Mouse (Mus musculus): Measurements from ENCODE around the gene Rundc3a. TPM values are rescaled to one million over a fixed set of nuclear protein-coding genes. Genes with fewer than 3 reads are reported as not detected.

The Rundc3a gene
- polyA plus RNA-seq, 1 experiment = 3.2 TPM

DNA sequence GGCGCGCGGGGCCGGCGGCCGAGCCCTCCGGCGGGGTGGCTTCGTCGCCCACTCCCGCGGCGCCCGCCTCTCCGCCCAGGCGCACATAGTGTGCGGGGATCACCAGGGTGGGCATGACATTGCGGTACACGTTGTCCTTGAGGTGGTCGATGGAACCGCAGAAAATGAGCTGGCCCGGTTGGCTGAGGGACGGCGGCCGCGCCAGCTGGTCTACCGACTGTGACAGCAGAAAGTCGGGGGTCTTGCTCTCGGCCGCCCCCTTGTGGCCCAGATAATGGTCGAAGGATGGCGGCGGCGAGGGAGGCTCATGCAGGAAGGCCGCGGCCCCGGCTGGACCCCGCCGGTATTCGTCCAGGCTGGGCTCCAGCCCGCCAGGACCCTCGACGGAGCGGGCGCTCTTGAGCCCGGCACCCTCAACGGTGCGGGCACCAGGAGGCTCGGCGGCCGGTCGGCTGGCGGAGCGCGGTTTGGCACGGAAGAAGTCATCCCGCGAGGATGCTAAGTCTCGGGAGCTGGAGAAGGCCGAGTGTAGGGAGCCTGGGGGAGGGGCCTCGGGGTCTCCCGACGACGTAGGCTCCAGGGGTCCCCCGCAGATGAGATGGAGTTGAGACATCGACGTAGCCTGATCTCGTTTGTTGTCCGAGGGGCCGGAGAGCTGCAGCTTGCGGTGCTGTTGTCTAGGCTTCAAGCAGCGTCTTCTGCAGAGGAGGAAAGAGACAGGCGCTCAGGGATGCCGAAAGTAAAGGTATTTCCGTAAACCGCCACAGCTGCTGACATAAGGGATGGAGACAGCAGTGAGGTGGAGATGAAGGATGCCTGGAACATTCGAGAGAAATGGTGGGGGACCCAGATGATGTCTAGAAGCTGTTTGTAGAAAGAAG is 45.2 kb downstream of the Rundc3a start:
- TF ChIP-seq POLR2A (IDR thresholded peaks at IDR 0.05; ENCODE audit: borderline replicate concordance, control insufficient read depth, low read depth, low read length) (no peak), CTCF (IDR thresholded peaks at IDR 0.05; ENCODE audit: control insufficient read depth, insufficient read depth, low read length) (peak; percentile 72)
- H3K27ac ChIP-seq (ENCODE audit: control insufficient read depth, insufficient read depth, low read depth, low read length, poor library complexity) = no peak overlapping the region; the same call in 1 of the 2 replicates
- peaks cover 3% of the 10 kb centered on the region; the same call in 1 of the 2 replicates for H3K4me1 ChIP-seq (ENCODE audit: control insufficient read depth, insufficient read depth, low read length)
- peak overlapping the region; percentile 49 for H3K4me3 ChIP-seq (replicated peaks; ENCODE audit: control insufficient read depth, low read depth, low read length)
- WGBS = 47% methylated on average over 77 of the region's 77 CpGs

DNA sequence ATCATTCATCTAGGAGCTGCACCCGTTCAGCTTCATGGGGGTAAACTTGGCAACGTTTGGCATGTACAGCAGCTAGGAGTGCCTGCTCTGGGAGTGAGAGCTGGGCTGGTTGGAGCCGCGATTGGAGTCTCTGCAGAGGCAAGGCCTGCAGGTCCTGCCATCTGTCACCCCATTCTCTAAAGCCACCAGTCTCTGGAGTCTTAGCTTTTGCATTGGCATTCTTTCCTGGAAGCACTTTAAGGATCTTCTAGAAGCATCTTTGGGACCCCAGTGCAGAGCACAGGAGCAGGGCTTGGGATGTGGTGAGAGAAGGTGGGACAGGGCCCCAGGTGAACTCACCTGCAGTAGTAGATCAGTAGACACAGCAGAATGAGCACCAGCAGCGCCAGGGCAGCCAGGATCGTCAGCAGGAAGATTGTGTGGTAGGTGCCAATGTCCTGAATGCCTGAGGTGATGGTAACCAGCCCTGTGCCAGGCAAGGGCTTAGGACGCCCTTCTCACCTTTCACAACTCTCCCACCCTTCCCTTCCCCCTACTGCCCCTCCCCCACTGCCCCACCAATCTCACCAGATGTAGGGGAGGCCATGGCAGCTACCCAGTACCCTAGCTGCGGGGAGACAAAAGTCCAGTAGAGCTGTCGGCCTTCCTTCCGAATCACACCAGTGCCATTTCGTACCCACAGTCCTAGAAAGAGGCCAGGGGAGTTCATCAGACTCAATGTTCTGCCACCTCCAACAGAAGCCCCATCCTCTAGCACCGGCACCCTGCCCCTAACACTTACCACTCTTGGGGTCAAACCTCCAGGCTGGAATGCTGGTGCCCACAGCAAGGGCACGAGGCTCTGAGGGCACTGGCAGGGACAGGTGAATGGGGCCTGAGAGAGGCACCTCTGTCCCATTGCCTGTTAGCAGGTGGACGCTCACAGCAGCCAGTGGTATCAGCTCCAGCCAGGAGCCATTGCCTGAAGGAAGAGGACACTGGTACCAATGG is 46.2 kb downstream of the Rundc3a start:
- TF ChIP-seq POLR2A (IDR thresholded peaks at IDR 0.05; ENCODE audit: borderline replicate concordance, control insufficient read depth, low read depth, low read length) (no peak), CTCF (IDR thresholded peaks at IDR 0.05; ENCODE audit: control insufficient read depth, insufficient read depth, low read length) (no peak)
- Histone ChIP-seq H3K4me1 (ENCODE audit: control insufficient read depth, insufficient read depth, low read length) (no peaks in the 10 kb centered on the region), H3K4me3 (replicated peaks; ENCODE audit: control insufficient read depth, low read depth, low read length) (no peak overlapping the region), H3K27ac (ENCODE audit: control insufficient read depth, insufficient read depth, low read depth, low read length, poor library complexity) (no peak overlapping the region)
- WGBS = 84% methylated on average over 14 of the region's 14 CpGs

DNA sequence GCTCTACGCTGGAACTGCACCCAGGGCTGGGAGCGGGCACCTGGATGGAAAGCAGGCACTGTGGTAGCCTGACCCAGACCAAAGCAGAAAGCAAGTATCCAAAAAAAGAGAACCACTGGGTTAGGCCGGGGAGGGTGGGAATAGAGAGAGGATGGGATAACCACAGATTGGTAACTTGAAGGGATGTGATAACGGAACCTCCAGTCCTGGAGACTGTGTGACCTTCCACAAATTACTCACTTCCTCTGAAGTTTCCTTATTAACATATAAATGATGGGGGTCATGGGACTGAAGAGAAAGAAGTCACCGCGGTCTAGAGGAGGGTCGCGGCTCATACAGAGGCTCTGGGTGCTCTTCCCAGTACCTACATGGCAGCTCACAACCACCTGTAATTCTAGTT is 47.1 kb downstream of the Rundc3a start:
- WGBS = 80% methylated on average over 8 of the region's 8 CpGs
- H3K27ac ChIP-seq (ENCODE audit: control insufficient read depth, insufficient read depth, low read depth, low read length, poor library complexity) = no peak overlapping the region
- no peak overlapping the region for H3K4me3 ChIP-seq (replicated peaks; ENCODE audit: control insufficient read depth, low read depth, low read length)
- TF ChIP-seq CTCF (IDR thresholded peaks at IDR 0.05; ENCODE audit: control insufficient read depth, insufficient read depth, low read length) = no peak
- no peak for TF ChIP-seq POLR2A (IDR thresholded peaks at IDR 0.05; ENCODE audit: borderline replicate concordance, control insufficient read depth, low read depth, low read length)
- no peaks in the 10 kb centered on the region; the same call in 1 of the 2 replicates for H3K4me1 ChIP-seq (ENCODE audit: control insufficient read depth, insufficient read depth, low read length)

DNA sequence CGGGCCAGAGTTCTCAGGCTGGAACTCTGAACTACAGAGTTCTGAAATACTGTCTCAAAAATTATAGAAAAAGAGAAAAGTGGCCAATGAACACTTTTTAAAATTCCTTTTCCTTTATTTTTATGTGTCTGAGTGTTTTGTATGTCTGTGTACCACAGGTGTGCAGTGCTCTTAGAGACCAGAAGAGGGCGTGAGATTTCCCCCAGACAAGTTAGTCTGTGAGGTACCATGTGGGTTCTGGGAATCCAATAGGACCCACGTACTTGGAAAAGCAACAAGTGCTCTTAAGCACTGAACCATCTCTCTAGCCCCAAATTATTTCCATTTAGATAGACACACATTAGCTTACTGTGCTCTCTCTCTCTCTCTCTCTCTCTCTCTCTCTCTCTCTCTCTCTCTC is 48.2 kb downstream of the Rundc3a start:
- Histone ChIP-seq H3K4me3 (replicated peaks; ENCODE audit: control insufficient read depth, low read depth, low read length) (no peak overlapping the region), H3K4me1 (ENCODE audit: control insufficient read depth, insufficient read depth, low read length) (no peaks in the 10 kb centered on the region; the same call in 1 of the 2 replicates), H3K27ac (ENCODE audit: control insufficient read depth, insufficient read depth, low read depth, low read length, poor library complexity) (no peak overlapping the region)
- 86% methylated on average over 3 of the region's 3 CpGs for WGBS
- no peak for TF ChIP-seq CTCF (IDR thresholded peaks at IDR 0.05; ENCODE audit: control insufficient read depth, insufficient read depth, low read length)
- TF ChIP-seq POLR2A (IDR thresholded peaks at IDR 0.05; ENCODE audit: borderline replicate concordance, control insufficient read depth, low read depth, low read length) = no peak

DNA sequence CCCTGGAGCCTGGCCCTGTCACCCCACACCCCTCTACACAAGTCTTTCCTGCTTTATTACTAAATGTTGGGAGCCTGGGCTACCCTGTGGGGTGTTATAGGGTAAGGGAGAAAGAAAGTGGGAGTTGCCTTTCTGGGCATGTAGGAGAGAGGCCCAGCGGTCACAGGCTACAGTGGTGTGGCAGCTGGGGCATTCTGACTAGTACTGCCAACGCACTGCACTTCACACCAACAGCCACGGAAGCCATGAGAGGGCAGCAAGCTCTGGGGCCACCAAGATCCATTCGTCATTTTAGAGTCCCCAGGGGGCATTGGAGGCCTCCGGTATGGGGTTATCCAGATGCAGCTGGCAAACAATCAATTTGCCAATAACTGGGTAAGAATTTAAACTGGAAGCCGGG is 48.9 kb downstream of the Rundc3a start:
- Histone ChIP-seq H3K4me3 (replicated peaks; ENCODE audit: control insufficient read depth, low read depth, low read length) (no peak overlapping the region), H3K4me1 (ENCODE audit: control insufficient read depth, insufficient read depth, low read length) (no peaks in the 10 kb centered on the region; the same call in 1 of the 2 replicates), H3K27ac (ENCODE audit: control insufficient read depth, insufficient read depth, low read depth, low read length, poor library complexity) (no peak overlapping the region)
- TF ChIP-seq POLR2A (IDR thresholded peaks at IDR 0.05; ENCODE audit: borderline replicate concordance, control insufficient read depth, low read depth, low read length) = no peak
- TF ChIP-seq CTCF (IDR thresholded peaks at IDR 0.05; ENCODE audit: control insufficient read depth, insufficient read depth, low read length) = no peak
- 82% methylated on average over 6 of the region's 6 CpGs for WGBS

DNA sequence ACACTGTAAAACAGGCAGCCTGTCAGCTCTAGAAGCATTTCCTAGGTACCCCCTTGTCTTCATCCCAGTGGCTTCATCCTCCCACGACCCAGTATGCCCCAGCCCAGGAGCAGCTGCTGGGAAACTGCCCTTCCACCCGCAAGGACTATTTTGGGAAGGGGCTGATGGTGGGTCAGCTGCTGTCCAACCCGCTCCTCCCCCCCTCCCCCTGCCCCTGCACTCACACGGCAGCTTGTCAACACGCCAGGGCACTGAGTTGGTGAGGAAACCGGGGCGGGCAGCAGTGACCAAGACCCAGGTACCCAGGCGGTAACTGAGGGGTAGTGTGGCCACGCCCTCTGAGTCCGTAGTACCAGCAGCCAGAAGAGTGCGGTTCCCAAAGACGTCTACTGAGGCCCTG is 50.5 kb downstream of the Rundc3a start:
- TF ChIP-seq POLR2A (IDR thresholded peaks at IDR 0.05; ENCODE audit: borderline replicate concordance, control insufficient read depth, low read depth, low read length) = no peak
- H3K27ac ChIP-seq (ENCODE audit: control insufficient read depth, insufficient read depth, low read depth, low read length, poor library complexity) = no peak overlapping the region
- H3K4me3 ChIP-seq (replicated peaks; ENCODE audit: control insufficient read depth, low read depth, low read length) = no peak overlapping the region
- 74% methylated on average over 12 of the region's 12 CpGs for WGBS
- no peaks in the 10 kb centered on the region; the same call in 1 of the 2 replicates for H3K4me1 ChIP-seq (ENCODE audit: control insufficient read depth, insufficient read depth, low read length)

DNA sequence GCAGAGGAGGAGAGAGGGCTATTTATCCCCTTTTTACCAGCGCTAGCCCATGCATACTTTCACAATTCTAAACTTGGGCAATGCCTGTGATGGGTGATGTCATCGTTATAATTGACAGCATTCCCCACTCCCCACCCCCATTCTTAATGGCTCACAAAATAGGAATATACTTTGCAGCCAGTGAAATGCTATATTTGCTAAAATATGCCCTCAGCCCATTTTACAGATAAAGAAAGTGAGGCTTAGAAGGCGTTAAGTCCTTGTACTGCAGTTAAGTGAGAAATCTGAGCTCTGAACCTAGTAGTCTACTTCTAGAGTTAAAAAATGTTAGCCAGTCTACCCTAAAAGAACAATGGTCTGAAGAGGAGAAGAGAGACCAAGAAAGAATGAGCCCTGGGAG is 51.1 kb downstream of the Rundc3a start:
- Histone ChIP-seq H3K4me1 (ENCODE audit: control insufficient read depth, insufficient read depth, low read length) (no peaks in the 10 kb centered on the region; the same call in 1 of the 2 replicates), H3K27ac (ENCODE audit: control insufficient read depth, insufficient read depth, low read depth, low read length, poor library complexity) (no peak overlapping the region), H3K4me3 (replicated peaks; ENCODE audit: control insufficient read depth, low read depth, low read length) (no peak overlapping the region)
- TF ChIP-seq CTCF (IDR thresholded peaks at IDR 0.05; ENCODE audit: control insufficient read depth, insufficient read depth, low read length) (no peak), POLR2A (IDR thresholded peaks at IDR 0.05; ENCODE audit: borderline replicate concordance, control insufficient read depth, low read depth, low read length) (no peak)
- 53% methylated on average over 3 of the region's 3 CpGs for WGBS

DNA sequence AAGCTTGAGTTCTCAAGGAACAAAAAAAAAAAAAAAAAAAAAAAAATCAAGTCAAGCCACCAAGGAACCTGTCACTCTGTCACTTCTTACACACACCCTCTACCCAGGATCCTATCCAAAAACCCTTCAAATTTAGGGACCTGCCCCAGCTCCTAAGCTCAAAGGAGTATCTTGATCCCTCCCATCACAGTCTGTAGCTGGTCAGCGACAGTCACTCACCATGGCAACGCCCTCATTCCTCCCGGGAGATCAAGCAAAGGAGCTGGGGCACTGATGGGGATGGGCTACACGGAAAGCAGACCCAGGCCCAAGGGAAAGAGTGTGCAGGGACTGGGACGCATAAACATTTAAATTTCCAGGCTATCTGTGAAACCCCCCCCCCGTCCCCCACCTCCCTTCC is 51.6 kb downstream of the Rundc3a start:
- Histone ChIP-seq H3K4me3 (replicated peaks; ENCODE audit: control insufficient read depth, low read depth, low read length) (no peak overlapping the region), H3K4me1 (ENCODE audit: control insufficient read depth, insufficient read depth, low read length) (no peaks in the 10 kb centered on the region; the same call in 1 of the 2 replicates), H3K27ac (ENCODE audit: control insufficient read depth, insufficient read depth, low read depth, low read length, poor library complexity) (no peak overlapping the region)
- TF ChIP-seq POLR2A (IDR thresholded peaks at IDR 0.05; ENCODE audit: borderline replicate concordance, control insufficient read depth, low read depth, low read length) (no peak), CTCF (IDR thresholded peaks at IDR 0.05; ENCODE audit: control insufficient read depth, insufficient read depth, low read length) (no peak)
- 73% methylated on average over 6 of the region's 6 CpGs for WGBS
